Mouse (Mus musculus): Measurements from ENCODE around the gene Sh3d21. TPM values are rescaled to one million over a fixed set of nuclear protein-coding genes. Genes with fewer than 3 reads are reported as not detected.
A peak's percentile ranks its signal among the peaks of the same experiment; 100 is the strongest.

Gene Sh3d21
- total and polyA plus RNA-seq, 3 experiments, result 0.31 to 1.3 TPM; not detected in 1

DNA sequence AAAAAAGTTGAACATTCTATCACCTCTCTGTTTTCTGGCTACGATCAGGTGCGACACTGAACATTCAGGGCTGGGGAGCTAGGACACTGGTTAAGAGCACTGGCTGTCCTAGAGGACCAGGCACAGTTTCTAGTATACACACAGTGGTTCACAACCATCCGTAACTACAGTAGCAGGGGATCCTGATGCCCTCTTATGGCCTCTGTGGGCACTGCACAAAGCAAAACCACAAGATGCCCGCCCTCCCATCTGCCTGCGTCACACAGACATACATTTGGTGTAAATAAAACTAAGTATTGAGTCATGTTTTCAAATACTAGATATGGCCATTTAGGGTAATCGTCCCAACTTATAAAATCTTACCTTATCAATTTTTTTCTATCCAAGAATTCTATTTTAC is 5.7 kb downstream of the Sh3d21 start:
- Histone ChIP-seq H3K36me3 (ENCODE audit: control insufficient read depth in 1 of 2, insufficient read depth in 2 of 2, low read length in 2 of 2) (no peaks in the 10 kb centered on the region), H3K79me2 (ENCODE audit: control insufficient read depth, insufficient read depth, low read length, poor library complexity) (no peaks in the 10 kb centered on the region), H3K4me3 (ENCODE audit: control insufficient read depth in 1 of 2, insufficient read depth in 1 of 2, low read depth in 2 of 2, low read length in 2 of 2) (no peak overlapping the region), H3K9me3 (replicated peaks; ENCODE audit: insufficient read depth, low read length) (no peaks in the 10 kb centered on the region), H3K27ac (ENCODE audit: control insufficient read depth, low read depth, low read length) (no peak overlapping the region), H3K4me1 (ENCODE audit: control insufficient read depth in 1 of 2, insufficient read depth in 2 of 2, low read length in 2 of 2) (peaks cover 0 to 3% of the 10 kb centered on the region in 2 experiments; a peak in 1 of 4 replicates), H3K9ac (ENCODE audit: control insufficient read depth, low read depth, low read length, poor library complexity, severe bottlenecking) (no peak overlapping the region), H3K27me3 (ENCODE audit: control insufficient read depth in 1 of 2, insufficient read depth in 2 of 2, low read length in 2 of 2) (no peaks in the 10 kb centered on the region)
- peak; percentile 71 for DNase-seq (ENCODE audit: low read depth, low spot score)
- TF ChIP-seq ZKSCAN1 (IDR thresholded peaks at IDR 0.05; ENCODE audit: low read depth, low read length), result no peak
- TF ChIP-seq CTCF (IDR thresholded peaks at IDR 0.05 in 2 of 3, conservative IDR thresholded peaks at IDR 0.05 in 1 of 3; ENCODE audit: control insufficient read depth in 1 of 3, insufficient read depth in 1 of 3, low read depth in 2 of 3, low read length in 3 of 3, poor library complexity in 1 of 3, severe bottlenecking in 1 of 3), result peak; percentile 66 to 74 (median 66)
- peak; percentile 66 for TF ChIP-seq SMC3 (IDR thresholded peaks at IDR 0.05; ENCODE audit: low read depth, low read length)
- no peak for TF ChIP-seq RCOR1 (IDR thresholded peaks at IDR 0.05; ENCODE audit: low read depth, low read length)
- TF ChIP-seq NELFE (IDR thresholded peaks at IDR 0.05; ENCODE audit: low read depth, low read length), result no peak
- no peak for TF ChIP-seq GABPA (IDR thresholded peaks at IDR 0.05; ENCODE audit: low read depth, low read length)
- no peak for TF ChIP-seq NRF1 (IDR thresholded peaks at IDR 0.05; ENCODE audit: insufficient read depth, low read depth, low read length, poor library complexity, severe bottlenecking)
- TF ChIP-seq KAT2A (conservative IDR thresholded peaks at IDR 0.05; ENCODE audit: low read depth, low read length), result no peak
- no peak for TF ChIP-seq MAX (IDR thresholded peaks at IDR 0.05; ENCODE audit: low read length)
- TF ChIP-seq POLR2AphosphoS5 (IDR thresholded peaks at IDR 0.05; ENCODE audit: borderline replicate concordance, low read depth, low read length), result no peak
- no peak for TF ChIP-seq HCFC1 (IDR thresholded peaks at IDR 0.05; ENCODE audit: low read depth, low read length)
- TF ChIP-seq MYB (IDR thresholded peaks at IDR 0.05; ENCODE audit: low read depth, low read length), result no peak
- TF ChIP-seq ZC3H11A (IDR thresholded peaks at IDR 0.05; ENCODE audit: low read depth, low read length), result 0 out of 2 replicates have a peak, but pooled peaks have one; percentile 19
- no peak for TF ChIP-seq EP300 (IDR thresholded peaks at IDR 0.05; ENCODE audit: low read depth in 1 of 2, low read length in 2 of 2)
- TF ChIP-seq JUND (IDR thresholded peaks at IDR 0.05; ENCODE audit: low read depth, low read length), result no peak
- TF ChIP-seq CHD1 (IDR thresholded peaks at IDR 0.05; ENCODE audit: low read depth, low read length), result no peak
- TF ChIP-seq CHD2 (IDR thresholded peaks at IDR 0.05; ENCODE audit: low read length), result no peak
- no peak for TF ChIP-seq USF1 (IDR thresholded peaks at IDR 0.05; ENCODE audit: low read depth, low read length)
- TF ChIP-seq ZNF384 (IDR thresholded peaks at IDR 0.05; ENCODE audit: low read depth, low read length), result no peak
- no peak for TF ChIP-seq MAFK (IDR thresholded peaks at IDR 0.05; ENCODE audit: borderline replicate concordance, low read depth, low read length)
- no peak for TF ChIP-seq TBP (IDR thresholded peaks at IDR 0.05; ENCODE audit: low read depth, low read length)
- peak; percentile 65 for TF ChIP-seq RAD21 (IDR thresholded peaks at IDR 0.05; ENCODE audit: low read depth, low read length)
- no peak for TF ChIP-seq TAL1 (IDR thresholded peaks at IDR 0.05; ENCODE audit: low read length)
- TF ChIP-seq MXI1 (IDR thresholded peaks at IDR 0.05; ENCODE audit: low read depth, low read length), result no peak
